Mouse (Mus musculus): ENCODE data around the gene Ccdc88c.

Gene Ccdc88c

GRCm38 (mm10) chr12:100965298-100965697, 63.6 kb downstream of the Ccdc88c start:
- DNase-seq = no peak

DNA sequence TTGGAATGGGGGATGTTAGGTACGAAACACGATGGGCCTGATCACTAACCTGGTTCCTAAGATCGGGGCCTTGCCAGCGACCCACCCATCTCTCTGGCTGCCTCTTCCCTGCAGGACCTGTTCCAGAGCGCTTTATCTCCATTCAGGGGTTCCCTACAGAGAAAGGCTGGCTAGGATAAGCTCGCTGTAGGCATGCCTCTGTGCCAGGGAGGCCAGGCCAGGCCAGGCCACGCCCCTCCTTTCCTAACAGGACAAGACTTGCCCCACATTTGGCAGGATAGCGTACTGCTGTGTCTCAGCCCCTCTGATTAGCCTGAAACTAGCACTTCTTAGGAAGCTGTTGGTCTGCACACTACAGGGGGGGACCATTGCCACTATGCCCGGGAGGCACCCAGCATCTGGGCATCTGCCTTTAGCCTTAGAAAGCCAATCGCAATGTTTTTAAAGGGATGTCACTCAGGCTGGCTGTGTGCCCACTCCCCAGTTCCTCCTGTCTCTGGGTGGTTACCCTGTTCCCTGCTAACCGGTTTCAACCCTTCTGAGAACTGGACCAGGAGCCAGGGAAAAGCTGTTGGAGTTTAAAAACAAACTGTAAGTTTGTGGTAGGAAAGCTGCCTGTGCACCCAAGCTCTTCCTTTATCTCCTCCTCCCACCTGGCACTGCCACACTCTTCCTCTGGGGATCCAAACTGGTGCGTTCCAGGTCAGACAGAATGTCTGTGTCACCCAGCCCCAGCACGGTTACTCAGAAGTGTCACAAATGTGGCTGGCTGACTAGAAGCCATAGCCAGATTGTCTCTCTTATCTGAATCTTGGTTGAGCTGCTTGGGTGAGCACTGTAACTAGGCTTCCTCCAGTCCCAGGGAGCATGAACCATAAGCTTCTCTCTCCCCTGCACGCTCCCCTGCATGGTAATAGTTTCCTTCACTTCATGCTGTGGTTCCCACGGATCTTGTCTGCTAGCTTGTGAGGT, 69.9 kb downstream of the Ccdc88c start:
- no peak for DNase-seq

GRCm38 (mm10) chr12:100958006-100958405, 70.8 kb downstream of the Ccdc88c start:
- peak; percentile 54 for DNase-seq

DNA sequence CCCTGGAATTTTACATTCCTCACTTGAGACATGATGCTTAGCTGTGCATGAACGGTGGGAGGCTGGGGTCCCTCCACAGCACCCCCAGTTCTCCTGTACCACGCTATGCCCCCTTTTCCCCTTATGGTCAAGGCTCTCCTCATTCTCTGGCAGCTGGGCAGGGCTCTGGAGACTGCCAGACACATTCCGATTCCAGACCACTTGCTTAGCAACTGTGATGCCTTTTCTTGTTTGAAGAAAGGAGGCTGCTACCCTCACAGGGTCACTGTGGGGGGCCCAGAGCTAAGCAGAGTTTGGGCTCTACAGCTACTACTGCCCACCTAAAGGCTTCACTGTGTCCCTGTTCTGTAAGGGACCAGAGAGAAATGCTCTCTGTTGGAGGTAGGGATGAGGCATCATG, 71.6 kb downstream of the Ccdc88c start:
- DNase-seq = no peak

DNA sequence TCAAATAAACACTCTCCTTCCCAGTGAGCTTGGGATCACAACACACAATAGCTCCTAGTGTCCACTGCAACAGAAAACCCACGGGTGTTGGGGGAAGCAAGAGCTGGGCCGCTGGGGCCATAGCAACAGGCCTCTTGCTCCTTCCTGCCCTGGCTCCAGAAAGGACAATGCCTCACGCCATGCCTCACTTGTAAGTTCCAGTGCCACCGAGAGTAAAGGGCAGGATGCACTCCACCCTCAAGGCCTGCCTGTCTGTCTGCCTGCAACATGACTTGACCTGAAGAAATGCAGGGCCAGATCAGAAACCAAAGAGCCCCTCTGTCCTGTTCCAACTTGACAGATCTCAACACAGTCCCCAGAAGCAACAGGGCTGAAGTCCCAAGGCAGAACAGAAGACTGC, 72.0 kb downstream of the Ccdc88c start:
- DNase-seq = no peak

- DNase-seq = no peak
These were observed 72.8 kb downstream of the Ccdc88c start for GRCm38 (mm10) chr12:100956028-100956427.

DNA sequence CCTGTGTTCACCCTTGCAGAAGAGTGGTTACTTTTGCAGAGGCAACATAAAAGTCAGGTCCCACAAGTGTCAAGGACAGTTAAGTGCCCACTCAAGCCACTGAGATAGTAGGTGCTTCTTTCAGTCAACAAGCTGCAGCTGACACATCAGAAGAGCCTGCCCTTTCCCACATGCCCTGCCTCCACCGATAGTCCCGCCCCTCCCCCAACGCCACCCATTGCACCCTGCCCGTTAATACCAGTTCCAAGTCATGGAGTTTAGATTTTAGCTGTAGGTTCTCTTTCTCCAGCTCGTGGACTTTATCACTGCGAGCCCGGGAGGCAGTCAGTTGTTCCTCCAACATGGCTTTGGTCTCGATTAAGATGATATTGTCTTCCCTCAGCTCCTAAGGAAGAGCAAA, 74.9 kb downstream of the Ccdc88c start:
- DNase-seq = no peak

GRCm38 (mm10) chr12:100952193-100952931, 76.5 kb downstream of the Ccdc88c start:
- peak; percentile 41 for DNase-seq

GRCm38 (mm10) chr12:100949146-100949545, 79.7 kb downstream of the Ccdc88c start:
- no peak for DNase-seq

DNA sequence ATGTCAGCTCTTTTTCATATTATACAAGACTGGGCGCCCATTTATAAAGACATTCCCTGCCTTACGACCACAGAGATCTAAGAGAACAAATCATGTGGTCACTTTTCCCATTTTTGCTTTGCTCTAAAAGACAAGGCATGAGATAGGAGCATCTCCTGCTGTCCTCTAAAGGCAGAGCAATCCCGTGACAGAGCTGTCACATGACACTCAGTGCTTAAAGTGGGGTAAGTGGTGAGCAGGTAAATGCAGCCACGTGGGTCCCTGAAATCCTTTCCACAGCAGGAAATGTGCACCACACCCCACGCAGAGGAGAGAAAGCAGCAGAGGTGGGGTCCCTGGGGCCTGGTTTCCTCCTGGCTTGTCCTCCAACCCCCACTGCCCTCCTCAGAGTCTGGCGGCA, 80.8 kb downstream of the Ccdc88c start:
- no peak for DNase-seq

- DNase-seq = no peak
These were observed 82.9 kb downstream of the Ccdc88c start for GRCm38 (mm10) chr12:100945948-100946347.

- no peak for DNase-seq
These were observed 83.4 kb downstream of the Ccdc88c start for GRCm38 (mm10) chr12:100945501-100945900.

GRCm38 (mm10) chr12:100944921-100945336, 83.9 kb downstream of the Ccdc88c start:
- DNase-seq = peak; percentile 46

DNA sequence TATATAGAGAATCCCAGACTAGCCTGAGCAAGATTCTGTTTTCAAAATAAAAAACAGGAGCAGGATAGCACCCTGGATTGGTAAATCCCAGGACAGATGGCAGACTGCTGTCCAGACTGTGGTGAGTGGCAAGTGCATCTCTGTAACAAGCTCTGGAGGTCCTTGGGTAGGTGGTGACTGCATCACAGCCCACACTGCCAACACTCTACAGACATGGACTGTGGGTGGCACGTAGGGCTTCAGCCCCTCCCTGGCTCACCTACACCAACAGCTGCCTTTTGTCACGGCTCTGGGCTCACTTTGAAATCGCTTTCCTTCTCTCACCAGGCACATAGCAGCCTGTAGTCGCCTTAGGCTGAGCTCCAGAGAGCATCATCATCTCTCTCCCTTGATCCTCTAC, 85.7 kb downstream of the Ccdc88c start:
- DNase-seq = no peak

- no peak for DNase-seq
These were observed 87.5 kb downstream of the Ccdc88c start for GRCm38 (mm10) chr12:100941361-100941760.

GRCm38 (mm10) chr12:100937441-100938360, 91.2 kb downstream of the Ccdc88c start:
- DNase-seq = no peak

DNA sequence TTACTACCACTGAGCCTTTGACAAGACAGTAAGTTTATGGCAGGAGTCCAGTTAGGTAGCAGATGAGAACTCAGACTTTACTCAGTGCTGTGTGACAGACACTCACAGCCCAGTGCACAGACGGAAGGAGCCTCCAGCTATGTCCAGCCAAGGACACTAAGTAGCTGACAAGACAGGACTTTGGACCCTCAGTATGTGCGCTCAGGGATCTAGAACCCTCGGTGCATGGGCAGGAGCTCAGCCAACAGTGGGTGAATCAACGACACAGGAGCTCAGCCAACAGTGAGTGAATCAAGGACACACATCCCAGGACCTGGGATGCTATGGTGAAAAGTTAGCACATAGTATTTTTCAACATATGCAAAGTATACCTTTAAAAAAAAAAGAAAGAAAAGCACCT, 92.1 kb downstream of the Ccdc88c start:
- no peak for DNase-seq

GRCm38 (mm10) chr12:100936116-100936515, 92.7 kb downstream of the Ccdc88c start:
- DNase-seq = peak; percentile 58

GRCm38 (mm10) chr12:100934796-100935195, 94.1 kb downstream of the Ccdc88c start:
- no peak for DNase-seq

- no peak for DNase-seq
These were observed 97.2 kb downstream of the Ccdc88c start for GRCm38 (mm10) chr12:100931653-100932052.

- DNase-seq = no peak
These were observed 100.6 kb downstream of the Ccdc88c start for GRCm38 (mm10) chr12:100928286-100928685.
